Mouse (Mus musculus): ENCODE data around the gene Dcaf5.
"Not testable (repeated sequence)": the region's sequence is repeated elsewhere in the genome, so short reads cannot be mapped to it uniquely, and the experiment has no call there.

The Dcaf5 gene

GRCm38 (mm10) chr12:80436336-80436976, at the start of gene Dcaf5:
Dcaf5 (minus strand) TSS chr12:80436601.
- peak; percentile 75 to 78 for DNase-seq

- no peak for DNase-seq
Measured at GRCm38 (mm10) chr12:80483397-80483796, 47.0 kb upstream of the Dcaf5 start.

- no peak for DNase-seq
Measured at GRCm38 (mm10) chr12:80479986-80480385, 43.6 kb upstream of the Dcaf5 start.

- DNase-seq: no peak
Measured at GRCm38 (mm10) chr12:80473731-80474130, 37.3 kb upstream of the Dcaf5 start.

- DNase-seq: no peak
Measured at GRCm38 (mm10) chr12:80471926-80472325, 35.5 kb upstream of the Dcaf5 start.

- DNase-seq: no peak
Measured at GRCm38 (mm10) chr12:80470206-80470605, 33.8 kb upstream of the Dcaf5 start.

GRCm38 (mm10) chr12:80463666-80464269, 27.4 kb upstream of the Dcaf5 start:
- no peak for DNase-seq

- DNase-seq: peak; percentile 83 to 87
Measured at GRCm38 (mm10) chr12:80462942-80463651, 26.7 kb upstream of the Dcaf5 start, which contains the start of gene Exd2. Exd2 (plus strand) TSS chr12:80463095.

GRCm38 (mm10) chr12:80462292-80462896, 26.0 kb upstream of the Dcaf5 start:
- not testable (repeated sequence) for DNase-seq

GRCm38 (mm10) chr12:80458033-80458432, 21.6 kb upstream of the Dcaf5 start:
- no peak for DNase-seq

GRCm38 (mm10) chr12:80453506-80453905, 17.1 kb upstream of the Dcaf5 start:
- no peak for DNase-seq

- DNase-seq: no peak
Measured at GRCm38 (mm10) chr12:80444525-80445109, 8.2 kb upstream of the Dcaf5 start.

- peak in 1 of 2 experiments; percentile 46 for DNase-seq
Measured at GRCm38 (mm10) chr12:80440957-80441356, 4.6 kb upstream of the Dcaf5 start.

- no peak for DNase-seq
Measured at GRCm38 (mm10) chr12:80437051-80437675, 762 bp upstream of the Dcaf5 start.

- no peak for DNase-seq
Measured at GRCm38 (mm10) chr12:80435887-80436286, 514 bp downstream of the Dcaf5 start.

- peak; percentile 59 to 66 for DNase-seq
Measured at GRCm38 (mm10) chr12:80434961-80435691, 1.3 kb downstream of the Dcaf5 start.

GRCm38 (mm10) chr12:80434601-80434960, 1.8 kb downstream of the Dcaf5 start:
- no peak for DNase-seq

GRCm38 (mm10) chr12:80433266-80433665, 3.1 kb downstream of the Dcaf5 start:
- no peak for DNase-seq

GRCm38 (mm10) chr12:80427683-80428082, 8.7 kb downstream of the Dcaf5 start:
- no peak for DNase-seq

GRCm38 (mm10) chr12:80415100-80415499, 21.3 kb downstream of the Dcaf5 start:
- DNase-seq: no peak

GRCm38 (mm10) chr12:80410855-80411254, 25.5 kb downstream of the Dcaf5 start:
- DNase-seq: no peak

GRCm38 (mm10) chr12:80407824-80408223, 28.6 kb downstream of the Dcaf5 start:
- peak in 1 of 2 experiments; percentile 52 for DNase-seq

All from spleen, adult 18-20 months (tissue).